Mouse (Mus musculus): Measurements from ENCODE around the gene Zfp941.
A peak's percentile ranks its signal among the peaks of the same experiment; 100 is the strongest.

Gene Zfp941

DNA sequence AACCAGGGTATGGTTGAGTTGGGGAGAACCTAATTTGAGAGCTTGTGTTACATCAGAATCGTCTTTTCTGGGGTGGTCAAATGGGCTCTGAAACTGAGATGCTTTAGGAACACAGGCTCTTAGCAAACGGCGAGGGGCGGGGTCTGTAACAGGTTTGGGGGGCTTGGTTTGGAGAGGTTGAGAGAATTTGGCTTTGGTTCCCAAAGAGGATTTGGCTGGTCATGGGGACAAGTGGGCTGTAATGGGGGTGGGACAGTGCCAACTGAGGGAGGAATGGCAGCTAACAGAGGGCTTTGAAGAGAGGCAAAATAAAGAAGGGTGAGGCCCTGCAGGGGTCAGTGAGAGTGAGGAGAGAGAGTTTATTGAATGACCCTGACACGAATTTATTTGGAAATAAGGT is 17.6 kb upstream of the Zfp941 start:
- DNase-seq, result no peak

DNA sequence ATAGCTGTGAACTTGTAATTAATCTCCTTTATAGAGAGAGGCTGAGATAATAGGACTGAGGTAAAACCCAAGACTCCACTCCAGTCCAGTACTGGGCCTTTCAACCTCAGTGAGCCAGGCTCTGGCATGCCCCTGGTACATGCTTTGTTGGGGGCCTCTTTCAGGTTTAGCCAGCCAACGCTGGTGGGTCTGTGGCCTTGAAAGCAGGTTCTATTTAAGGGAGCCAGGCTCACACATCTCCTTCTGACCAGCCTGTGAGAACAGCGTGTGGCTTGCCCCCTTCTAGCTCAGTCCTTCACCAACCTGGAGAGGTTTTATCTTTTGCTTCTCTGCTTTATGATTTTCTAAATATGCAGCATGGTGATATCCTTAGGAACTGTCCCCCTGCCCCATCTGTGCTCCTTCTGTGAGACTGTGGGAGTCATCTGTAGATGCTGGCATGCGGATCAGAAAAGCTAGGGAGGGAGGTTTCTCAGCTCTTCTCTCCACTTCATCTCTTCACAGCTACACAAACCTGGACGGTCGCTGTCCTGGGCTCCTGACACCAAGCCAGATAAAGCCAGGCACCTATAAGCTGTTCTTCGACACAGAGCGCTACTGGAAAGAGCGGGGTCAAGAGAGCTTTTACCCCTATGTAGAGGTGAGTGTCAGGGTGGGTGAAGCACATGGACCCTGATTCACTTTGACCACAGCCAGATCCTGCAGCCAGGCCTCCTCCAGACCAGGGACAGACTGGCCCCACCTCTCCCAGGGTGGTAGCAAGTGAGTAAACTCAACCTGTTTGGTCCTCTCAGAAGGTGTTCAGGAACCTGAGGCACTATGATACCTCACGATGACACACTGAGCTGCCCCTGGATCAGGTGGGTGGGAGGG is 14.5 kb upstream of the Zfp941 start:
- DNase-seq, result no peak

DNA sequence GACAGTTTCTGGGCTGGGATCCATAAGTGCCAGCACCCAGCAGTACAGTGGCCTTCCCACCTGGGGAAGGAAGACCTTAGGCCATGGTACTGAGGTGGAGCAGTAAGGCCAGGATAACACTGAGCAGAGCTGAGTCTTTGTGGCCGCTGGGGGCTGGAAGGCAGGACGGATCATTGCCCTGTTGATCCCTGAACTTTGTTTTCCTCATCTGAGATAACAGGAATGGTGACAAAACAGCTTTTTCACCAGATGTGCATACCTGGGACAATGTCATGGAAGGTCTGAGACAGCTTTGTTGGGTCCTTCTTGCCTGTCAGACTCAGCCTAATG is 13.7 kb upstream of the Zfp941 start:
- DNase-seq, result no peak

DNA sequence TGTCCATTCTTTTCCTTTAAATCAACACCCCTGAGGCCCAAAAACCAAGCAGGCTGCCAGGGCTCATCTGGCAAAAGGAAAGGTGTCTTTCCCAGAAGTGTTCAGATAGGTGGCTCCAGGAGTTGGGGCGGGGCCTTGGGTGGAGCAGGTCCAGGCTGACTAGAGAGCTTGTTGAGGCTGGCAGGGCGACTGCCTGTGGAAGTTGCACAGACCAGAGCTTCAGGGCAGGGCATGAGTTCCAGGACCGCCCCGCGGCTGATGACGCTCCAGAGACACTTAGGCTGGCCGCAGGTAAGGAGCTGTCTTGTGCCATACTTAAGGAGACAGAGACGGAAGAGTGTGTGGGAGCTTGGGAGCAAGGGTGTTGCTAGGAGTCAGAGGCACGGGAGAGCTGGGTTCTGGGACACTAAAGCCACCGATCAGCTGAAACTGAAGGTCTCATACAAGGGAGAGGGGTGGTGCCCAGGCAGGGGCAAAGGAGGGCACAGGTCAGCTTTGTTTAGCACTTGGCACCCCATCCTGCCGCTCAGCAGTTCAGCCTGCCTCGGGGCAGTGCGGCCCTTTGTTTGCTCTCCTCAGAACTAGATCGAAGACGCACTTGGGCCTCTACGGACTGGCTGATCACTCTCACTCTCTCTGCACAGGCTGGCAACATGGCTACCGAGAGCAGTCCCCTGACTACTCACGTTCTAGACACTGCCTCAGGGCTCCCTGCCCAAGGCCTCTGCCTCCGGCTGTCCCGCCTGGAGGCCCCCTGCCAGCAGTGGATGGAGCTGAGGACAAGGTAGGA is 13.2 kb upstream of the Zfp941 start, which contains the start of gene Urah:
Urah (plus strand) TSS at position 51 of the 790 bp plus-strand sequence.
- DNase-seq, result peak; percentile 31

DNA sequence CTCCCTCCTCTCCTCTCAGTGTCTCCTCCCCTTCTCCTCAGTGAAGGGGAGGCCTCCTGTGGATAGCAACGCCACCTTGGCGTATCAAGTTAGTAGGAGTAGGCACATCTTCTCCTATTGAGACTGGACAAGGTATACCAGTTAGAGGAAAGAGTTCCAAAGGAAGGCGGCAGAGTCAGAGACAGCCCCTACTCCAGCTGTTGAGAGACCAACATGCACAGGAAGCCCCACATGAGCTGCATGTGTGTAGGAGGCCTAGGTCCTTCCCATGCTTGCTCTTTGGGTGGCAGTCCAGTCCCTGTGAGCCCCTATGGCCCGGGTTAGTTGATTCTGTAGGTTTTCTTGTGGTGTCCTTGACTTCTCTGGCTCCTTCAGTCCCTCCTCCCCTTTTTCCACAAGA is 11.4 kb upstream of the Zfp941 start:
- no peak for DNase-seq

DNA sequence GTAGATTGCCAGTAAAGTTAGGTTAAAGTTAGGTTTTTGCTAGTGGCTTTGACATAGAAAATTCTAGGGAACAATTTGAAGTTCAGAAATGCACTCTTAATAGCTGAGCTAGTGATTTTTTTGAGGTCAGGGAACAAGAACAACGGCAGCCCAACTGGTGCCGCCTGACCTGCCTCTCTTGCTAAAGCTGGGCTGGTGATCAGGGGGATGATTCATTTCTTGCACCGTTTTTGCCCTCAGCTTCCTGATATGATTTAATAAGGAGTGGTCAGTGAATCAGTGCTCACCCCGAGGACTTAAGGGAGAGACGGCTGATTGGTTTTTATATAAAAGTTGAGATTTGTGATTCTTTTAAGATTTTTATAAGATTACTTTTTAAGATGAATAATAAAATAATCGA is 9.5 kb upstream of the Zfp941 start:
- no peak for DNase-seq

DNA sequence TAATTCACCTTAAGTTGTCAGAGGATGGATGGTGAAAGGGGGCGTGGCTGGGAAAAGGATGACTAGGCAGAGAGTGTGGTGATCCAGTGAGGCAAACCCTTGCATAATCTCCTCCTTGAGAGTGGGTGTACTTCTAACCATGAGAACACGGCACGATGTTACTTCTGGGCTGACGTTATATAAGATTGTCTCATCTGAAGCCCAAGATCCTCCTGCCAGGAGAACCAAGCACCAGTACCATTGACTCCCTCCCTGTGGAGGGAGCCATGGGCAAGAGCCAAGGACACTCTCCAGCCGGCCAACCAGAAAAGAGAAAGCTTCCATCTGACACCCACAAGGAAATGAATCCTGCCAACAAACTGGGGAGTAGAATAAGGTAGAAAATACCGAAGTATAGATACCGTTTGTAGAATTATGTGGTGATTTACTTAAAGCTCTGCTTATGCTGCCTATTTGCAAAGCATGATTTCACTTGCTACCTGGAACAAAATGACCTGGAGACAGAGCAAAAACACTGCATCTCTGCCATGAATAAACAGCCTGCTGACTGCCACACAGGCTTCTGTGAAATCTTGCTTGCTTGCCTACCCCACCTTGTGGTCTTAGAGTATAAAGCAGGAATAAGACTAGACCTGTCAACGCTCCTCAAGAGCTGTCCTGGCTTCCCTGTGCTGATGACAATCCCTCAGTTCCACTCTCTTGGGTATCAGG is 6.3 kb upstream of the Zfp941 start:
- DNase-seq, result peak; percentile 24

DNA sequence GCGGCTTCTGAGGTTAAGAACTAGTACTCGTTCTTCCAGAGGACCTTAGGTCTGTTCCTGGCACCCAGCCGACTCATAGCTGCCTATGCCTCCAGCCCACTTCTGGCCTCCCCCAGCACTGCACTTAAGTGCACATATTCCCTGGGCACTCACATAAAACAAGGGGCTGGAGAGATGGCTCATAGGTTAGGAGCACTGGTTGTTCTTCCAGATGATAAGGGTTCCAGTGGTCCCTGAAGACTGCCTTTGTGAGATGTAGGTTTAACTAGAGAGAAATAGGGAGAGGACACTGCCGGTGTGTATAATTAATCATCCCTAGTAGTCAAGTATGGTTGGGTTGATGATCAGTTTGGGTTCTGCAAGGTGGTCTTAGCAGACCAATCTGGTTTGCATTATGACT is 753 bp upstream of the Zfp941 start:
- DNase-seq, result no peak

DNA sequence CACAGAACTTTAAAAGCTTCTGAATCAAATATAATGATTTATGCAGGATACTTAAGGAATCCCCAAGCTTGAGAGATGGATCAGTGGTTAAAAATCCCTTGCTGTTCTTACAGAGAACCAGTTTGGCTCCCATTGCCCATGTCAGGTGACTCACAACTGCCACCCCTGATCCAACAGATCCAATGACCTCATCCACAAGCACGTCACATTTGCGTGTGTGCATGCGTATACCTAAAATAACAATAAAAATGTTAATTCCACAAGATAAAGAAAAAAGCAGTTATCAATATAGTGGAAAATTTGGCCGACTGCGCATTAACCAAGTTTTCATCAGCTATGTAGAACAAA is 699 bp downstream of the Zfp941 start:
- no peak for DNase-seq

DNA sequence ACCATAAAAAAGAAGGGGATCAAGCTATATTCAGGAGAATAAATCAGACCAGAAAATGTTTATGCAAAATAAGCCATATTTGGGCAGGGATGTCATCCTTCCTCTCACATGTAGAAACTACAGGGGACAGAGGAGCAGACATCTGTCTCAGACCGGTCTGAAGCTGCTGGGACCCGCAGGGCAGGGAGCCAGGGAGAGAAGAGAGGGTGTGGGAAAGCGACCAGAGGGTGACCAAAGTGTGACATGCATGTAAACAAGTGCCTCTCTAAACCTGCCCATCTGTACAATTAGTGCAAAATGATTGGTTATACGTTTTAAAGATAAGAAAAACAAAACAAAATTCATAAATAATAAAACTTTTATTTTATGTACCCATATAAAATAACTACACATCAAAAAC is 1.8 kb downstream of the Zfp941 start:
- DNase-seq, result no peak

DNA sequence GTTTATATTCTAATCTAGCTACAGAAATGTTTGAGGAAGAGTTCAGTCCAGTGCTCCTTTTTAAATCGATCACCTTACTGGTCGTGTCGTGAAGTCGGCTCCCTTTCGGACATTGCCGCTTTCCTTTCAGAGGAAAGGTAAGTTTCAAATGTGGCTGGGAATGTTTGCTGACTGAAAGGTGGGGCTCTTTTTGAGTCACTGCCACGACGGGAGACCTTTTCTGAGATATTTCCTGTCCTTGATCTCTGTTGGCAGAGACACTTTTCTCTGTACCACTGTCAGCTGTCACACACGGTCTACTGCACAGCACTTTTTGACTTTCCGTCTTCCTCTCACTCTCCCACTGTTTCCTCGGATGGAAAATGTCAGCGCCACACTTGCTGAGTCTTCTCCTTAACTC is 9.1 kb downstream of the Zfp941 start:
- no peak for DNase-seq

DNA sequence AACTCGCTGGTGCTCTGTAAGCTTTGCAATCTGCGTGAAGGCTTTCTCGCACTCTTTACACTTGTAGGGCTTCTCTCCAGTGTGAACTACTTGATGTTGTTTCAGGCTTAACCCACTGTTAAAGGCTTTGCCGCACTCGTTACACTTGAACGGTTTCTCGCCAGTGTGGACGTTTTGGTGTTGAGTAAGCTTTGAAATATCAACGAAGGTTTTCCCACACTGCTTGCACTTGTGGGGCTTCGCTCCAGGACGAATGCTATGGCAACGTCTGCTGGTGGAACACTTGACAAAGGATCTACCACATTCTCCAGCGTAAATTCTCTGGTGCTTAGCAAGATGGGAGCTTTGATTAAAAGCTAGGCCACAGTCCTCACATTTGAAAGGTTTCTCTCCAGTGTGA is 10.3 kb downstream of the Zfp941 start:
- no peak for DNase-seq

DNA sequence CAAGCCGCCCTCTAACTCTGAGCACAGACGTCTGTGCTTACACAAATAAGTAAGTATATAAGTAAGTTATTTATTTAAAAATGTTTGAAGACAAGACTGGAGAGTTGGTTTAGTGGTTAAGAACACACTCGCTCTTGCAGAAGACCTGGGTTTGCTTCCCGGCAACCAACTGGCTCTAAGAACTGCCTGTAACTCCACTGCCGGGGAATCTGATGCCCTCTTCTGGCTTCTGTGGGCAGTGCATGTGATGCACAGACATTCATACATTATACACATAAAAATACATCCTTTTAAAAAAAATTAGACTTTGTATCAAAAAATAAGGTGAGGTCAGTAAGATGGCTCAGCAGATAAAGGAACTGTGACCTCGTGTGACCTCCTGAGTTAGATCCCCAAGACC is 11.5 kb downstream of the Zfp941 start:
- DNase-seq, result no peak

DNA sequence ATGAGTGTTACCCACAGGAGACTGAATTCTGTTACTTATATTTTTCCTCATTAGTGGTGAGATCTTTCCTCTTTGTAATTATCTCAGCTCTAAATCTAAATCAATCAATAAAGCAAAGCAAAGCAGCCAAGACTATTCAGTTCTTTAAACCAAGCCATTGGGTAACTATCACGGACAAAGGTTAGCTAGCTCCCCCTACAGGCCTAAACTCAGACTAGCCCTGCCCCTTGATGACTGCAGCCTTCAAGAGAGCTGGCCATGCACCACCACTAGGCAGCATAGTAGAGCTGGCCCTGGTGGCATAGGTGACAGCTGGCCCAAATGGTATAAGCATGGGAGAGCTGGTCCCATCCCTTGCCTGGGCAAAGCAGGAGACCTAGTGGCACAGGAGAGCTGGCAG is 16.3 kb downstream of the Zfp941 start:
- DNase-seq, result peak; percentile 56

DNA sequence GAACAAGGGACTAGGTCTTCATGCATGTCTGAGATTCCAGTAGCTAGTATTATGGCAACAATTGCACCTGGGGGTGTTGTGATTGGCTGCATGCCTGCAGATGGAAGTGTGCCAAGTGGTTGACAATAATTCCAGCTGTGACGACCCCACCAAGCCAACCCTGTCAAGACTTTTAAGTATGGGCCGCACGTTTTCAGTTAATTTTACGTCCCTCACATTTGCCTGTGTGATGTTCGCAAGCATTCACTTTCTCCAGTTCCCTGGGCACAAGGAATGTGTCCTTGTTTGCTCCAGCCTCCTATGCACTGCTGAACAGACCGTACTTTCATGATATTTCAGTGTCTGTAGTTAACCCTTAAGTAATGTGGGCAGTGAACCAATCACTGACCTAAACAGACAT is 19.3 kb downstream of the Zfp941 start:
- no peak for DNase-seq

DNA sequence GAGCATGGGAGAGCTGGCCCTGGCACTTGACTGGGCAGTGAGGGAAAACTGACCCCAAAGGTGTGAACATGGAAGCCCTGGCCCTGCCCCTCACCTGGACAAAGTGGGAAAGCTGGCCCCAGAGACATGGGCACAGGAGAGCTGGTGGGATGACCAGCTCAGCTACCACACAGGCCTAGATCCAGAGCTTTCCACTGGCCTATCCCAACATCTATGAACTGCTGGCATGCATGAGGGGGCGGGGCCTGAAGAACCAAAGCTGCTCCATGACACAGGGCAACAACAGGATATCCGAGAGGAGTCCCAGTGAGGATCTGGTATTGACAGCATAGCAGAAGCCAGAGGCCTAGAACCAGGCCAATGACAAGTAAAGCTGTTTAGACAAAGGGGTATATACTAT is 23.8 kb downstream of the Zfp941 start:
- no peak for DNase-seq

DNA sequence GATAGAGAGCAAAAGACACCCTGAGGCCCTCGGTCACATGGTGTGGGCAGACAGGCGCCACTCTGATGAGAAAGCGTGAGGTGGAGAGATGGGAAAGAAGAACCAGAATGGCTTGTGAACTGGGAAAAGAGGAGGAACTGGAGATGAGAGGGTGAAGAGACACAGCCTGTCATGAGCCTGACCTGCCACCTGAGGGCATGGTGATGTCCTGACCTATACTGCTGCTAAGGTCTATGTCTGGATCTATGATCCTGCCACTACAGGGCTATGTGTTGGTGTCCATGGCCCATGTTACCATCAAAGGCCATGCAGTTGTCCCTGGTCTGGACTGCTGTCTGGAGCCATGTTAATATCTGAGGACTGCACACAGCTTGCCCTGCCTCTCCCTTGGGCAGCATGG is 24.4 kb downstream of the Zfp941 start:
- DNase-seq, result no peak

DNA sequence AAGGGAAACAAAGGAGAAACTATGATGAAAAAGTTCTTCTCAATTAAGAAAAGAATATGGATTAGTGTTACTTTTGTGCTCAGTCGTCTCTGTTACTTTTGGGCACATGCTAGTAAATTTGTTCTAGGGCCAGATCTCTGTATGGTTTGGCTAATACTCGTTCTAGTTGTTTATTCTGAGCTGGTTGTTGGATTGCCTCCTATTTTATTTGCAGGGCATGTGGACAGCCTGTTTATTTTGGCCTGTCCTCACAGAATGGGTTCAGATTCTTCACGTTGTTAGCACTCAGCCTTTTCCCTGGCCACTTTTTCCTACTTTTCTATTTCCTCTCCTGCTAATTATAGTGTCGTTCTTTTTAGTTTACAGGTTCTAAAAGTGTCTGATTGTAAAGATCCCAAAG is 28.4 kb downstream of the Zfp941 start:
- no peak for DNase-seq

DNA sequence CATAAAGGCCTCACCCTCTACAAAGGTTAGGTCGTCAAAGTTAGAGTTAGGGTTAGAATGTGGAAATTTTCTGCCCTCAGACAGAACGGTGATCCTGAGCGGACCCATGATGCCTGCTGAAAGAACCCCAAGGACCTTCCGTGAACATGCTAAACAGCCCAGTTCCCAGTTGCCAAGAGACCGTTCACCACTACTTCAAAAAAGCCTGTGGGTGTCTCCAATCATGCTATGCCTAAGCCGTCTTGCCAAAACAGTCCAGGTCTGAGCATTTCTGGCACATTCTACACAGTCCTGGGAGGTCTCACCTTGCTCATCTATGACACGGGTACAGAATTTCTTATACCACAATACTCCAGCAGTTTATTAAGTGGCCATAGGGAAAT is 33.9 kb downstream of the Zfp941 start:
- no peak for DNase-seq

DNA sequence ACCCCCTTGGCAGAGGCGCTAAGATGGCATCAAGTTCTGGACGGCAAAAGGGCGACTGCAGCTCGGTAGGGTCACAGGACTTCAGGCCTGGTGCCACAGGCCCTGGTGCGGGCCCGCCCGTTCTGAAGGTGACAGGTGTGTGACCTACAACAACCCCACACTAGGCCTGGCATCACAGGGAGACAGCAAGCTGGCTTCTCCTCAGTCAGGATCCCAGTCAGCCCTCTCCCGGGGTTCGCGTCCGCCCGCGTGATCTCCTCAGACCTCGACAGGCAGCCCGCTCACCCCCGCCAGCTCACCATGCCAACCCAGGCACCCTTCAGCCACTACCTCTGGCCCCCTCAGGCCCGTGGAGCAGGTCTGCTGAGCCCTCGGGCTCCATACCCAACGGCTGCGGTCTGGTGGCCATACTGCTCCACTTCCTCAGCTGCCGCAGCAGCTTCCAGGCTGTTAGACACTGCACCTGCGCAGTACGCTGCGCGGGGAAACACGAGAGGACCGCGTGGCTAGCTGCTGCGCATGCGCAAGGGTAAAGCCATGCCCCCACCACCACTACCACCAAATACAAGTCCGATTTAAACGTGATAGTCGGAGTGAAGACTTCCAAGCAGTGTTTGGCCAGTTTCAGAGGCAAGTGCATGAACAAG is 34.4 kb downstream of the Zfp941 start, which contains the start of gene Syce1:
Syce1 (minus strand) TSS at position 447 of the 647 bp plus-strand sequence.
- DNase-seq, result no peak

DNA sequence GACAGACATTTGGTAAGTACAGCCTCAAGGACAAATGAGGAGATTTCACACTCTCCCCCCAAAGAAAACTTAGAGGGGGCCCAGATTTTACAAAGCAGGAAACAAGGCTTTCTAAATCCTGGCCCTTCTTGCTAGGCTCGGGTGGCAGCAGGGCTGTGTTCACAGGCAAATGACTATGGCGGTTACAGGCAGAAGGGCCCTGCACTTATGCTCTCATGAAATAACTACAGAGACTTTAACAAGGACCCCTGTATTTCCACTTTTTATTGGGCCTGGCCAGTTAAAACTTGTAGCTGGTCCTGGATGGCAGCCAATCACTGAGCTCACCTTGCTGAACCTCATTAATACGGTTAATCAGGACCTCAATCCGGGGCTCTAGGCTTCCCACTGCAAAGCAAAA is 41.4 kb downstream of the Zfp941 start:
- DNase-seq, result no peak

DNA sequence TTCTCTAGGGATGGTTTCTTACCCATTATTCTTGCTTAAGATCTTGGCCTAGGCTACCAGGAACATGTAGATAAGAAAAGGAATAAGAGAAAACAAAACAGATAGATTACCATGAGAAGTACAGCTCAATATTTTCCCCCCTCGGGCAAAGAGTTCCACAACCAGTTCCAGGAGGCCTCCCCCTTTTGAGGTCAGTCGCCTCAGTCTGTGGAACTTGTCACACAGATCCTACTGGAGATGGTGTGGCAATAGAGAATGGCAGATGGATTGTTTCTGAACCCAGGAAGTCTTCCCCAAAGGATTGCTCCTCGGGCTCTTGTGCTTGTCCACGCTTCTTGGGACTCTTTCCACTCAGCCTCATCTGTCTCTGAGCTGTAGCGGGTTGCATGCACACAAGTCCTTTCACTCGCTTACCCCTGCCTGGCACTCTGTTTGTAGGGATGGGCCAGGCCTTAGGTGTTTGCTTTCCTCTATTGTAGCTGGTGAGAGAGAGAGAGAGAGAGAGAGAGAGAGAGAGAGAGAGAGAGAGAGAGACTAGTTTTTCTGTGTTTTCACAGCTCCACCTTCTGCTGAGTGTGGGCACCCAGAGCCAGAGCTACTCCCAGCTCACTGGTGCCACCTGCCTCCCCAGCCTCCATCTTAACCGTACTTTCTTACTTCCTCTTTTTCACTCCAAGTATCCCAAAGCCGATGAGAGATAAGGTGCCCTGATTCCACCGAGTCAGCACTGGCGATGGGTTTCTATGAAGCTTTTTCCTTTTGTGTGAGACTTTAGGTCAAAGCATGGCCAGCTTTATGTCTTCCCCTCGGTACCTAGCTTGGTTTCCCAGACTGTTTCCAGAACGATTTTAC is 55.9 kb downstream of the Zfp941 start:
- DNase-seq, result no peak
